Mouse (Mus musculus): ENCODE results near the gene Atxn1.

DNA sequence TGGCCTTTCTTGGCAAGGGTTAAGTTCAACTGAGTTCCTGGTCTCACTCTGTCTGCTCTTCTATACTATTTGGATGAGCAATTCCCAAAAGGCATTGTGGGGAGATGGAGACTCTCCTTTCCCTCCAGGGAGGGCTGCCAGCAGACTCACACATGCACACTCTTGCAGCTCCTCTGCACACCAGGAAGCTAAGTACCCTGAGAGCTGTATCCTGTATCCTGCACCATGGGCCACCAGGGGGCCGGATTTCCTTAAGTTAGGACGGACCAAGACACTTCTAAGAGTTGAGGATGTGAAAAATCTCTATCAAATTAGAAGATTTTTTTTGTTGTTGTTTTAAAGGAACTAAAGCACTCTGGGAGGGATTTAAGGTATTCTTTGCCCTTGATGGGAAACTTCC lies 387.0 kb downstream of the Atxn1 start:
- TF ChIP-seq ZC3H11A (IDR thresholded peaks at IDR 0.05; ENCODE audit: low read depth, low read length): no peak
- TF ChIP-seq EP300 (IDR thresholded peaks at IDR 0.05; ENCODE audit: low read length): no peak
- no peak for TF ChIP-seq USF1 (IDR thresholded peaks at IDR 0.05; ENCODE audit: low read depth, low read length)
- TF ChIP-seq KAT2A (IDR thresholded peaks at IDR 0.05; ENCODE audit: insufficient replicate concordance, low read length): no peak
- peak in 1 of 2 experiments; percentile 9; a peak in 2 of 4 replicates for TF ChIP-seq CTCF (conservative IDR thresholded peaks at IDR 0.05 in 1 of 2, IDR thresholded peaks at IDR 0.05 in 1 of 2; ENCODE audit: low read depth in 2 of 2, low read length in 2 of 2)
- TF ChIP-seq ZKSCAN1 (IDR thresholded peaks at IDR 0.05; ENCODE audit: borderline replicate concordance, low read depth, low read length): no peak
- TF ChIP-seq POLR2A (IDR thresholded peaks at IDR 0.05; ENCODE audit: low read depth, low read length): no peak
- no peak for TF ChIP-seq ZMIZ1 (IDR thresholded peaks at IDR 0.05; ENCODE audit: low read depth, low read length)
- TF ChIP-seq MXI1 (IDR thresholded peaks at IDR 0.05; ENCODE audit: low read depth, low read length): no peak
- no peak for TF ChIP-seq HCFC1 (IDR thresholded peaks at IDR 0.05; ENCODE audit: low read depth, low read length)
